Mouse (Mus musculus): ENCODE data around the gene Magi1. TPM values are rescaled to one million over a fixed set of nuclear protein-coding genes. Genes with fewer than 3 reads are reported as not detected.

Magi1 gene
- polyA plus RNA-seq, 2 experiments from 2014 or later = 6.4 TPM; not detected in 1

DNA sequence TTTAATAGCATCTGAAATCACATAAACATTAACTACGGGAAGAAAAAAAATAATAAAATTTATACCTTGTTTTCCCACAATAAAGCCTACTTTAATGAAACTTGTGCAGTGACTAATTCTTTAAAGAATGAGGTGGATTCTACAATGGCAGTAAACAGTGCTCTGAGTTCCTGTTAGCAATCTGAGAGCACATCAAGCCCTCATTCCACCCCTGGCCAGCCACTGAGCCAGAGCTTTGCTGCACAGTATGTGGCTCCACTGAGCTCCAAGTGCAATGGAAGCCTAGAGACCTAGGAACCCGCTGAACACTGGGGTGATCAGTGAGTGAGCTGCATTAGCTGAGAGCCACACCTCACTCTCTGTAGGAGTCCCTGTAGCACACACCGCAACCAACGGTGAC is 127.7 kb downstream of the Magi1 start:
- no peak for ATAC-seq

DNA sequence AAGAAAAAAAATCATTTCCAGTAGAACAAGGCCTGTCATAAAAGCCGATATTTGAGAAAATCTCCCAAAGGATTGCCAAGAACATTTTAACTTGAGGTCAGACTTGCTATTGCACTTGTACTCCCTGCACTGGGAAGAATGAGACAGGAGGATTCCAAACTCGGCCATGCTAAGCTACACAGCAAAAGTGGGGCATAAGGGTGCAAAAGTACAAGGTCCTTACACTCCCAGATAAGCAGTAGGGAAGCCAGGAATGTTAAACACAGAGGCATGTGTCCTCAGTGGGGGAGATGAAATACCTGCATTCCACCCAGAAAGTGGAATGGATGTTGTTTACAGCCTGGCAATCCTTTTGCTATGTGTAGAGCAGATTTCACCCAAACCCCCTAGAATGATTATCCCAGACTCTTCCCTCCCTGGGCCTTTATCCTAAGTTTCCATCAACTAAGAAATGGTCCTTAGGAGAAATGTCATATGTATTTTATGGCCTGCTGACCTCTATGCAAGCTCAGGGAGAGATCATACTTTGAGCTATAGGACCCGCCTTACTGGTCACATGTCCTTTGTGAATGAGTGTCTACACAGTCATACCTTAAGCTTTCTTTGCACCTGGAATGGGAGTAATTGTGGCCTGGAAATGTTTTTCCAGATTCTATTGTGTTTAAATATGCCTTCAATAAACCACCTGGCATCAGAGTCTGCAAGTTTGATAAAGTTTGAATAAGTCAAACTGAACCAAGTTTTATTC is 128.7 kb downstream of the Magi1 start:
- no peak for ATAC-seq

DNA sequence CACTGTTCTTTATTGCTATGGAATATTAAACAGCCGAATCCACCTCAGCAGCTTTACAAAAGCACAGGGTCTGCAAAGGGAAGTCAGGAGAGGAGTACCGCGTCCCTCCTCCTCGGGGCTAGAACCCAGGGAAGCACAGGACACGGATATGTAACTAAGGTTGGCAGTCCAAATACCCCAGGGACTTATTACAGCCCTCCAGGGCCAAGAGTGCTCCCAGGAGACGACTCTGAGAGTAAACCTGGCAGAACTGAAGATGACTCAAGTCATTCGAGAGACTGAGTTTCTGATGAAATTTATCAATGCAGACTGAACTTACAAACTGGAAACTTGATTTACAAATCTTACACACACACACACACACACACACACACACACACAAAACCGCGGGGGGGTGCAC is 130.8 kb downstream of the Magi1 start:
- no peak for ATAC-seq

DNA sequence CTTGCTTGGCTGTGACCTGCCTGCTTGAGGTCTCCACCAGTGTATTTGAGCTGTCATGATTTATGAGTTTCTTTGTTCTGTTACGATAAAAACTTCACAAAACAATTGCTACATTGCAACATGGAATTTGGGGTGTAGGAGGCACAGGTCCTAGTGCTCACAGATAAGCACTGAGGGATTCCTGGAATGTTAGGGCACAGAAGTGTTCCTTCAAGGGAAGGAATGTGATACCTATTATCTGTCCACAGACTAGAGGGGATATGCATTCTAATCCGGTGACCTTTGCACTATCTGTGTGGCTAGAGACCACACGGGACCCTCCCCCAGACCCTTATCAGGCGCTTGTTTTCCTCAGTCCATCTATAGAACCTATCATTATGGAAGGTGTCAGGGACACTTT is 132.8 kb downstream of the Magi1 start:
- no peak for ATAC-seq

DNA sequence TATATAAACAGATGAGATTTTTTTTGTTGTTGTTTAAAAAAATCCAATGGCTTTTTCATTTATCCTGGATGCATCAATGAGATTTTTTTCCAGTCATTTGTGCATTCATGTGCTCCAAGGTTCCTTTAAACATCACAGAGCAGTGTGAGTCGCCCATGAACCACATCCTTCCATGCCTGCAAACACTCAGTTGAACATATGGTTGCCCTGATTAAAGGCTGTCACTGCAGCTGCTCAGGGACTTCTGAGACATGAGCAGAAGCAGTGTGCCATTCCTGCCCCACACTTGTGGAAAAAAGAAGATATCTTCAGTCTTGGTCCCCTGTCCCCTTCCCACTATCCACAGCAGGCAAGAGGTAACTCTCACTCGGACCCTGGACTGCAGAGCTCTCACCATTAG is 133.9 kb downstream of the Magi1 start:
- ATAC-seq = no peak

DNA sequence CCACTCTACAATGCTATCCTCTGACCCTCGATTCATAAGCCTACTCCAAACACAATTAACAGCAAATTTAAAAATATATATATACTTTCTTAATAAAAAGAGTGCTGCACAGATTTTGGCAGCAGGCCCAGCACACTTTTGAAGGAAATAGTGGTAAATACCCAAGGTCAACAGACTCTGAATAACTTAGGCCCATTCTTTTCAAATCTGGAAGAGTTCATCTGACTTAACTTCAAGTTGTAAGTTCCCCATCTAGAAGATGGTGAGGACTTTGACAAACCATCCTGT is 137.6 kb downstream of the Magi1 start:
- no peak for ATAC-seq

DNA sequence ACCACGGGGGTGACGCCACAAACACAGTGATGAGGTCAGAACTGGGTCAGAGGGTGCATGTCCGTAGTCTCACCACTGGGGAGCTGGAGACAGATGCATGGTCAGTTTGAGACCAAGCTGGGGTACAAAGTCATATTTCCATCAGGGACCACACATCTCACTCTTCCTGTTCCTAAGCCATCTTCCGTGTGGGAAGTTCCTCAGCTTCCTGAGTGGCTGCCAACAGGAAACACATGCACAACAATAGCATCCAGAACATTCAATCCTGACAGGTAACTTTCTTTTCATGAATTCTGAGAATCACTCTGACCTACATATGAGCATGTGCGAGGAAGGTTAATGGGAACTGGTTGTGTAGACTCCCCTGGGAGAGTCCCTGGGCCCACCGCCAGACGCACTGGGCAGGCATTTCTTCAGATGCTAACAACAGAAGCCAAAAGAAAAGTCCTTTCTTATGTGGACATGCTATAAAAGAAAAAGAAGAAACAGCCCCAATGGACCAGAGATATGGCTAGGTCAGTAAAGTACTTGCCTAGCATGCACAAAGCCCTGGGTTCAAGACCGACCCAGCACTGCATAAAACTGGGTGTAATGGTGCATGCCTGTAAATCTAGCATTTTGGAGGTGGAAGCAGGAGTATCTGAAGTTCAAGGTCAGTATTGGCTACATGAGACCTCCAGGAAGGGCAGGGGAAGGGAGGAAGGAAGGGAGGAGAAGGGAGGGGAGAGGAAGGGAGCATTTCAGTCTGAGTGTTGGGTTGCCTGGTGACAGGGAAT is 138.1 kb downstream of the Magi1 start:
- ATAC-seq = no peak

DNA sequence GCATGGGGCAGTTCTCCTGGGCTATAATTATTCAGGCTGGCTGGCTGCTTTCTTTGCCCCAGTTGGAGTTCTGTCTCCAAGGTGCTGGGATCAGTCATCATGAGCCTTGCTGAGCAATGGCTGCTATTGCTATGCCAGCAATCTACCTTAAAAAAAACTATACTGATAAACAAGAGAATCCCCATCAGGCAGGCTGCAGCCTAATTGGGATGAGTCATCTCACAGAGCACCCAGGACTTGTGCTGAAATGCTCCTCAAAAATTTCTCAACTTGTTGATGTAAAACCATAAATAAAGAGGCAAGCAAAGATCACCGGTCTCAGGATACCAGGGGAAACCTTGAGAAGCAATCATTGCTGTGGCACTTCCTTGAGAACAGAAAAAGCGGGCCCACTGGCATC is 141.2 kb downstream of the Magi1 start:
- ATAC-seq = no peak

DNA sequence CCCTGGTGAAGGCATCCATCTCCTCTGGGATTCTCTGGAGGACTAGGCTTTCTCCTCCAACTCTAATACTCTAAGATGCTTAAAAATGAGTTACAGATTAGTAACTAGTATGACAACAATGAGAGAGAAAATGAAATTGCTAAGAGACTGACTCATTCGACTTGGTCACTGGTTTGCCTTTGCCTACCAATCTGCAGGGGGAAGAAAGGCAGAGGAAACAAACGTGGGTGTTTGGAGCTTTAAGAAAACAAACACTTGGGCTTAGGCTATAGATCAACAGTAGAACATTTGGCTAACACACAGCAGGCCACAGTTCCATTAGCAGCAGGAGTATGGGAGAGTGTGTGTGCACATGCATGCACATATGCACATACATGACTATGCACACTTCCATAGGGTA is 142.2 kb downstream of the Magi1 start:
- no peak for ATAC-seq

DNA sequence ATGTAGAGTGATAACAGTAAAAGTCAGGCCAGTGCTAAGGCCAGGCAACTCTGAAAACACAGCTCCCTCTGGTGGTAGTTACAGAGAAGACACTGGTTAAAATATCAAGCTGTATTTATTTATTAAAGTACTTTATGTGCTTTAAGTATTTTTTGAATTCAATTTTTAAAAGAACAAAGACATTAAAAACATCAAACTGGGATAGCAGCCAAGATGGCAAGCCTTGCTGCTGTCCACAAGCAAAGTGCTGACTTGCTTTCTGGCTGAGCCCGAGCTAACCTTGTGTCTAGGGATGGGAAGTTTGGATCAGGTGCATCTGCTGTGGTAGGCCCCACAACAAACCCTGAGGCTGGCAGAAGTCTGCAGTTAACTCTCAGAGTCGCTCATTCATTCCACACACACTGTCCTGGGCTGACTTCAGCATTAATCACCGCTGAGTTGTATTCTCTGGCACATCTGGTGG is 143.7 kb downstream of the Magi1 start:
- no peak for ATAC-seq

DNA sequence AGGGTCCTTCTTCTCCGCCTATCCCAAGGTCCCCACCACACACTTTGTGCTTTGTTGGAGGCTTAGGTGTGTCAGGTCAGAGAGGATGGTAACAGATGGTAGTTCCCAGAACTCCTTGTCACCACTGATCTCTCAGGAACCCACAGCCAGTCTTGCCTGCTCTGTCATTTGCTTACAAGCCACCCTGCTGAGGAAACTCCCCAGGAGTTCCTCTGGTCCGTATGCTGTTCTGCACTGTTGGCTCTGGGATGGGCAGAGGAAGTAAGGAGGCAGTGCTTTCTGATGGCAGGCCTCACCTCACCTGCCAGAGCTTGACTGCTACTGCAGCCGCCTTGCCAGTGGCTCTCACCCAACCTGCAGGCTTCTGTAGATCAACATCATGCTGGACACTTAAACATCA is 147.0 kb downstream of the Magi1 start:
- ATAC-seq = no peak

DNA sequence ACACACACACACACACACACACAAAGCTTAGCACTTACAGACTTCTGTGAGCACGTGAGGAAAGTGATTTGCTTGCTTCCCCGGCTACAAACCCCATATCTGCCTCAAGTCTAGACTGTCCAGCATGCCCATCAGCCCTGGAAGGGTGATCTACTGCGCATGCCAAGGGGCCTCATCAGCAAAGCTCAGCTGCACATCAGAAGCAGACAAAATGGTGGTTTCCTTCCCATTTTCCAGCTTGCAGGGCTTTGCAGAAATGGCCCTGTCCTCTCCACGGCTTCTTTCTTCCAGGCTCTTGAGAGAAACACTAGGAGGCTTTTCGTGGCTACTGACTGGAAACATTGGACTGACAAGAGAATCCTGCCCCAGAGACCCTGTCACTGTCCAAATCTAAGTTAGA is 149.6 kb downstream of the Magi1 start:
- ATAC-seq = no peak

DNA sequence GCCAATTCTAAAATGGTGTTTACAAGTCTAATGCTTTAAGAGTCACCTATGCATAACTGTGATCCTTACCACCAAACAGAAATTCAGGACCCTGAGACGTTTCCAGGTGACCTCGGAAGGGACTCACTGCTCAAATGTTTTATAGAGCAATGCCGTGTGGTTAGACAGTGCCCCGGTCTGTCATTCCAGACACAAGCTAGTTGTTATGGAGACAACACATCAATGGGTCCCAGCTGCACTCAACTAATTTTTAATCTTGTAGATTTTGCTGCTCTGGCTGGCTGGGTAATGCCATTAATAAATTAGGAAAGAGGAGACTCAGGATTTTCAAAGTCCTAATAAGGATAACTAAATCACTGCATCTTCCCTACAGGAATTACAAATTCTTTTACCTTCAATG is 151.7 kb downstream of the Magi1 start:
- ATAC-seq = no peak

DNA sequence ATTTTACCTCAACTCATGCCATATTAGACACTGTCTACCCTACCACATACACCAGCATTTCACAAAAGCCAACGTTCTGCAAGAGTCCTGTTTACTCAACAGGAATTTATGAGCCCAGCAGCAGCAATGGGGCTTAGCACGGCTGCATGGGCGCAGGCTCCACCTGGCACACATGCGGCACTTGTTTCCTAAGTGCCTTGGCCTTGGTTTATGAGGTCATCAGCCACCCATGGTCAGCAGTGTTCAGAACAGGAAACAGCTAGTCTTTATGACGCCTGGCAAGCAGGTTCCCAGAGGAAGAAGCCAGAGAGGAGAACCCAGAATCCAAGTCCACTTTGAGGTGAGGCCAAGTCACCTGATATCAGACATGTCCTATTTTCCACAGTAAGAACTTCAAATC is 153.3 kb downstream of the Magi1 start:
- ATAC-seq = no peak

DNA sequence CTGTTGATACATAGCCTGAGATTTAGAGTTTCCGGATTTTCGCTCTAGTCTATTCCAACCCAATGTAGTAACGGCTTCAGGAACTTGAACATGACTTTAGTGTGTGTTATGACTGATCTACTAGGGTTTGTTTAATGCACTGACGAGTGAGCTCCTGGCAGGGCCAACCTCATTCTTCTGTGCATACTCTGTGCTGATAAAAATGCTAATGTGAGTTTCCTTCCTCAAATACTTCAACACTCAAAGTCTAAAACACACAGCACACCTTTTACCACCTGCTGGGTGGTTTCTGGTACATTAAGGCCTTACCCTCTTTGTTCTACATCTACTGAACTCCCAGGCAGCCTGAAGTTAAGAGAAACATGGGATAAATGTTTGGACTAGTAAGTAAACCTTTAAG is 157.0 kb downstream of the Magi1 start:
- ATAC-seq = no peak

DNA sequence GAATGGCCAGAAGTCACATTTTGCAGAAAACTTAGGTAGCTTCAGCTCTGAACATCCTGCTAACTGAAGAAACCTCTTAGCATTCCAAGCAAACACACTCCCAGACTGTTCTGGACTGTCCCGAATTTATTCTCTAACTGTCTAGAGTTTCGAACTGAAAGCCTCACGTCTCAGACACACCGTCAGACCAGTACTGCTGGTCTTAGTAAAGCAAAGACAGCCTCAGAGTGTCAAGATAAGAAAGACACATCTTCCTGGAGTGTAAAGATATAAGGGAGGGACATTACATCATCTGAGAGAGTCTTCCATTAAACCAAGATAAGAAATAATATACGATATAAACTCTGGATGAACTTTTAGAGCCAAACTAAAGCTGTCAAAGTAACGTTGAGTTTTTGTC is 158.6 kb downstream of the Magi1 start:
- no peak for ATAC-seq

DNA sequence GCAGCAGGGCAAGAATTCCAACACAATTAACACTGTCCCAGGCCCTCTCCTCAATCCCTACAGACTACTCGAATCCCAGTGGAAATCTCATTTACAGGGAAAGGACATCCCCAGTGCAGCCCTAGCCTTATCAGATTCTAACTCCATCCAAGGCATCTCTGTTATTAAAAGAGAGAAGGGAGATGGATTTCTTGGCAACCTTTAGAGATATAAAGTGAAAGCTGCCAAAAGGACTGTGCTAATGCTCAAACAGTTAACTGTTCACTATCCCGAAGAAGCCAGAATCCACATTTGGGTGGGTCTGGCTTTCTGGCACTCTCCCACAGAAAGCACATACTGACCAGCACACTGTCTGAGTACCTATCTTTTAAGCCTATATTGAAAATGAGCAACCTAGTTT is 159.4 kb downstream of the Magi1 start:
- ATAC-seq = no peak

DNA sequence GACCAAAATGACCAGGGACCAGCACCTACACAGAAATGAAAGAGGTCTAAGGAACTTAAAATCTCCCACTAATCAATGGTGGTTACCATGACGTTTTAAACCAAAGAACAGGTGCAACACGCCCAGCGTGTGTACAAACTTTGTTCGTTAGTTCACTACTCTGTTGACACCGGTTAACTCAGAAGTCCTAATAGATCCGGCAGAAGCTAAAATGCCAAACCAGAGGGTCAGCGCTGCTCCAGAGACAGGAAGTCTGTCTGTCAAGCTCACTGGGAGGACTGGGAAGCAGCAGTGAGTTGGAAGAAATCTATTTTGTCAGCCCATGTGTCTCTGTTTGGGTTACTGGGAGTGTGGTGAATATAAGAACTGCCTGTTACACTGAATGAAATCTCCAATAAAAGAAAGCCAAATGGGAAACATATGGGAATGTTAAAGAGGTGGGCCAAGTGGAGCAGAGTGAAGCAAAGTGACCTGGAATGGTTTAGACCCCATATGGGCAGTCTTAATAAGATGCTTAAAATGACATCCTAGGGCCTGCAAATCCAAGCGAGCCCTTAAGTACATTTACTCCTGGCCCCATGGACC is 161.1 kb downstream of the Magi1 start:
- no peak for ATAC-seq

DNA sequence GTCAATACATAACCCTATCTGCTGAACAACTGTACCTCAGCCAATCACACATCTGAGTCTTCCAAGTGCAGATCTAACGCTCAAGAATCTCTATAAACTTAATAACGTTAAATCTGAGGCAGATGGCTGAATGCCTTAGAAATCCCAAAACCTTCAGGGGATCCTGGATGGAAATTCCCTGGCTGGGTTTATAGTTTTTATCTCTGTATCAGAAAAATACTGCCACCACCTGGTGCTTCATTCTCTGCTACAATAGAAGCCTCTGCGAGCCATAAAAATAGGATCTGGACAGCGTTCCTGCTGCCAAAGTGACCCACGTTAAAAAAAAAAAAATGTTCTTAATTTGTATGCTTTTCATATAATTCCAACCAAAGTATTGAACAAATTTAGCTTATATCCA is 162.2 kb downstream of the Magi1 start:
- ATAC-seq = no peak

DNA sequence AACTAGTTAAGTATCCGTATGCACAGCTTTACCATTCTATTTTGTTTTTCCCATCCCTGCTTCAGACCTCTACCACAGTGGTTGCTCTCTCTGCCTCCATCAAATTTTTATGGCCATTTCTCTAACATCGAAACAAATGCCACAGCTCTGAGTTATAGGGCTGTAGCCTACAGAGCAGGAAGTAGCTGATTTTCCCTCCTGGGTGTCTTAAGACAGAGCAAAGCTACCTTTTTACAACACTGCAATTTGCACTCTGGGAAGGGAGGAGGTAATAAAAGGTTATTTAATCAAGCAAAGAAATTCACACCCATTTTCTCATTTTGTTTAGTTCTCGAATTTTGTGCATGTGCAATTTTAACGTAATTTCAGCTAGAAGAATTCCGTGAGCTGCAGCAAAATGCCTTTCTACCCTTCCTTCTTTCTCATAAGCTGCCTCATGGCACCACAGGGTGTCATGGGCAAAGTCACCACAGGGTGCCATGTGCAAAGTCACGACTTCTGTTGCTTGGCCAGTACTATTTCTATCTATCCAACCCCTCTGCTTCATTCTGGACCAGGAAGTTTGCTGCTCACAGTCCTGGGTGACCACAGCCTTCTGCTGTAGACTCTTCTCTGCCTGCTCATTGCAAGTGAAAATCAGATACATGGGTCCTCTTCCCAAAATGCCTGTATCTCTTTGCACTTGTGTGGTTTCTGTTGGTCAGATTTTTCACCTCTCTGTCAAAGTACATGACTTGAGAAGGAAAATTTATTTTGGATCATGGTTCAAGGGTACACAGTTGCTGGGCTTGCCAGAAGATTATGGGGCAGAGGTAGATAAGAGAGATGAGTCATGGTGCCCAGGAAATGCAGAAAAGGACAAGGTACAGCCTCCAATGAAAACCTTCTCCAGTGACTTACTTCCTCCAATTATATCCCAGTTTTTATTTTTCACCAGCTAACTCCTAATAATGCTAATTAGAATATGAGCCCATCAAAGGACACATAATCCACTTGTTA is 167.0 kb downstream of the Magi1 start:
- no peak for ATAC-seq

DNA sequence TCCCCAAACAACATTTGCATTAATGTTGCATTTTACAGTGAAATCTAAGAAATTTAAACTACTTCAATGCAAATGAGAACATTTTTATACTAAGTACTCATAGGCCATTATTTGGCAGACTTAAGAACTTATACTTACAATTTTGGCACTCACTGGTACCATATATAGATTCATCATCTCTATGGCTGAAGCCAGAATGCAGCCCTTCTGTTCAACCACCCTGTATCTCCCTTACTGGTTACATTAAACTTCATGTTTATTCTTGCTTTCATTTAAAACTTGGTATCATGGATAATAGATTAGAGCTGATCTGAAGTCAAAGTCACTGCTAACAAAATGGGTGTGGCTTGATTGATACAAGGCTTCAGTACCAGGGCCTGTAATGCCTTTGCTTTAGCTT is 171.9 kb downstream of the Magi1 start:
- no peak for ATAC-seq

DNA sequence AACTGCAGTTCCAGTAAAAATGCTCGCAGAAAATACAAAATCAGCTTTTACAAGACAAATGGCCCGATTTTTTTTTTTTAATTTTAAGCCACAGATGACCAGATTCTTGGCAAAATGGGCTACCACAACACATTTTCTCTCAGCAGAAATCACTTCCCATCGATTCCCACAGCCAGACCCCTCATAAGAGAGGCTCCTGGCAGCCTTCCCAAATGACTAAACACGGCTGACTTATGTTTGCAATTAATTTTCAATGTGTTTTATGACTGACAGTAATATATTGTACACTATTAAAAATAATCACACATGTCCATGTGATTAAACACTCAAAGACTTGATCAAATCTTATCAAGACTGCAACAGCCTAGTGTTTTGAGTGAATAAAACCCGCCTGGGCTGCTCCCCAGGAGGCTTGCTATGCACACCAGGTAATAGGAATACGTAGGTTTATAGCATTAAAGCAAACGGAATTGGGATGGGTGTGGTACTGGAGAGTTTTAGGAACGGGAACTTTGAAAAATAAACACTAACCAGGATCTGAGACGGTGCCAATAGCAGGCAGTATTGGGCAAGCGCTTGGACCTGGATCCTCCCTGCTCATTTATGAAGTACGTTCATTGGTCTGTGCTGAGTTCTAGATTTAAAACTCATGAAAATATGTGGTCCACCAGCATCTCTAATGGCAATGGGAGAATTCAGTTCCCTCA is 176.2 kb downstream of the Magi1 start:
- ATAC-seq = no peak

Measured in activated CD4-positive, CD25-positive, alpha-beta regulatory T cell, adult 4 months (primary cell).